Mouse (Mus musculus): ENCODE data around the gene Arhgap15.

- TF ChIP-seq EP300 (IDR thresholded peaks at IDR 0.05; ENCODE audit: low read depth): no peak
- no peak for TF ChIP-seq CTCF (IDR thresholded peaks at IDR 0.05; ENCODE audit: low read depth)
Observed at GRCm38 (mm10) chr2:43786101-43786500, 37.5 kb downstream of the Arhgap15 start.
